Comparison of ENCODE assay signal across 14 mouse cellular contexts in the genomic region with DNA sequence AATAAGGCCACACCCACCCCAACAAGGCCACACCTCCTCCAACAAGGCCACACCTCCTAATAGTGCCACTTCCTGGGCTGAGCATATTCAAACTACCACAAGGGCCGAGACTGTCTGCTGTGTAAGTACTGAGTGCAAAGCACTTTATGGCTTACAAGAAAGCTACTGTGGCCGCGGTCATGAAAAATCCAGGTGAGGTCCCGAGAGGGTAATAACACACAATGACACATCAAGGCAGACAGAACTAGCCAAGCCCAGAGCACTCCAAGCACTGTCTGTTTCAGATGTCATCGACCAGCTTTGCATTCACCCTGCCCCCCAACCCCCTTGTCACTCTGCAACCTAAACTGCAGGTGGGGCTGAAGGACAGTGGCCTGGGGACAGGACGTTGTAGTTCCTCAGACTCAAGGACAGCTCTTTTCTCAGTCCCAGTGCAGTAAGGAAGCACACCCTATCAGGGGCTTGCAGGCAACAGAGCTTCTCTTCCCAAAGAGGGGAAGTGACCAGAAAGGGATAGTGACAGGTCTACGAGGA. TPM values are rescaled to one million over a fixed set of nuclear protein-coding genes. Genes with fewer than 3 reads are reported as not detected.
A peak's percentile ranks its signal among the peaks of the same experiment; 100 is the strongest.
DNase-seq lines count a peak whose midpoint lies in the region; ATAC-seq and TF ChIP-seq lines count a peak whose summit lies in the region.
"Had no signal": no experiment of that assay in that cellular context is flagged by ENCODE, and none has a peak within 500 bp of the region (broad histone marks: within the 10 kb centered on the region; RNA-seq: fewer than 3 reads in every experiment).

No protein-coding gene starts in this region.

- no peak for TF ChIP-seq POLR2A in CH12.LX (IDR thresholded peaks at IDR 0.05; ENCODE audit: low read depth, low read length)

- no peaks in the 10 kb centered on the region for H3K9me3 ChIP-seq in heart, embryonic 11.5 days (replicated peaks; ENCODE audit: control insufficient read depth, low read length)
- H3K9me3 ChIP-seq in CH12.LX (replicated peaks; ENCODE audit: low read length), result no peaks in the 10 kb centered on the region
- no peaks in the 10 kb centered on the region for H3K9me3 ChIP-seq in liver, embryonic 16.5 days (replicated peaks; ENCODE audit: control insufficient read depth, low read length)

- no peak for ATAC-seq in heart, embryonic 11.5 days (replicated peaks; ENCODE audit: insufficient number of reproducible peaks, low FRiP score, low TSS enrichment)
- 0 out of 2 replicates have a peak, but pooled peaks have one; percentile 3 for ATAC-seq in erythroid progenitor cell, adult 5-6 weeks (replicated peaks; ENCODE audit: low FRiP score, poor library complexity, severe bottlenecking)
- no peak for ATAC-seq in liver, embryonic 16.5 days (ENCODE audit: low read depth)

- H3K4me1 ChIP-seq in heart, embryonic 11.5 days (ENCODE audit: control insufficient read depth, insufficient read depth, low read length), result peaks cover 12% of the 10 kb centered on the region; the same call in 1 of the 2 replicates
- peaks cover 10 to 23% of the 10 kb centered on the region in 2 experiments for H3K4me1 ChIP-seq in CH12.LX (ENCODE audit: control insufficient read depth in 1 of 2, insufficient read depth in 2 of 2)
- H3K4me1 ChIP-seq in liver, embryonic 16.5 days (ENCODE audit: control insufficient read depth, low read depth, low read length), result peaks cover 29% of the 10 kb centered on the region

- no peaks in the 10 kb centered on the region for H3K79me2 ChIP-seq in CH12.LX (replicated peaks; ENCODE audit: control insufficient read depth, extremely low read depth, insufficient read depth, poor library complexity, severe bottlenecking)

- dilution Hi-C loops in CH12.LX (cut with MboI; ENCODE audit: extremely low pct_ligation_motif_present, extremely low pct_unique_long_range_greater_than_20kb, low sequenced_read_pairs), result no loop called here

- TF ChIP-seq RAD21 in CH12.LX (IDR thresholded peaks at IDR 0.05; ENCODE audit: low read depth, low read length), result peak; percentile 24

- H3K27ac ChIP-seq in heart, embryonic 11.5 days (ENCODE audit: low read depth, low read length), result no peak overlapping the region
- H3K27ac ChIP-seq in CH12.LX (ENCODE audit: insufficient read depth, low read depth), result no peak overlapping the region
- peak overlapping the region; percentile 95 for H3K27ac ChIP-seq in liver, embryonic 16.5 days (ENCODE audit: low read length)

- TF ChIP-seq EP300 in CH12.LX (IDR thresholded peaks at IDR 0.05; ENCODE audit: low read length), result no peak

- 26% methylated on average over 7 of the region's 7 CpGs for WGBS in heart, embryonic 11.5 days (ENCODE audit: insufficient replicate concordance)
- 26% methylated on average over 7 of the region's 7 CpGs for WGBS in liver, embryonic 16.5 days (ENCODE audit: insufficient replicate concordance)

- peak in 1 of 2 experiments; percentile 52; a peak in 2 of 4 replicates for TF ChIP-seq CTCF in CH12.LX (conservative IDR thresholded peaks at IDR 0.05 in 1 of 2, IDR thresholded peaks at IDR 0.05 in 1 of 2; ENCODE audit: low read depth in 2 of 2, low read length in 2 of 2)

- no peak for DNase-seq in heart, adult 9 months (ENCODE audit: low spot score in 2 of 2)
- DNase-seq in CH12.LX (ENCODE audit: extremely low read depth), result peak; percentile 52
- no peak for DNase-seq in ovary, adult 18-20 months (ENCODE audit: low spot score)
- DNase-seq in urinary bladder, postnatal 10 days (ENCODE audit: low spot score), result no peak
- no peak for DNase-seq in kidney, adult 8-10 months
- DNase-seq: cerebellum, postnatal 25 days; lung, embryonic 14.5 days; spleen, adult 18-20 months had no signal

- in situ Hi-C loops in CH12.LX (cut with MboI; ENCODE audit: low pct_ligation_motif_present, low pct_unique_long_range_greater_than_20kb, low sequenced_read_pairs), result no loop called here

- H3K36me3 ChIP-seq in heart, embryonic 11.5 days (ENCODE audit: control insufficient read depth, insufficient read depth, low read length), result no peaks in the 10 kb centered on the region
- no peaks in the 10 kb centered on the region for H3K36me3 ChIP-seq in CH12.LX (replicated peaks in 1 of 2; ENCODE audit: control insufficient read depth in 1 of 2, insufficient read depth in 1 of 2, low read length in 1 of 2)
- H3K36me3 ChIP-seq in liver, embryonic 16.5 days (ENCODE audit: control insufficient read depth, insufficient read depth), result no peaks in the 10 kb centered on the region

- H3K27me3 ChIP-seq in heart, embryonic 11.5 days (ENCODE audit: control insufficient read depth, insufficient read depth, low read length), result no peaks in the 10 kb centered on the region
- H3K27me3 ChIP-seq in CH12.LX (replicated peaks), result peaks cover 51% of the 10 kb centered on the region
- peaks cover 6% of the 10 kb centered on the region for H3K27me3 ChIP-seq in liver, embryonic 16.5 days (ENCODE audit: control insufficient read depth, insufficient read depth, low read depth, low read length)

- no peak overlapping the region for H3K9ac ChIP-seq in heart, embryonic 11.5 days (ENCODE audit: low read depth, low read length)
- H3K9ac ChIP-seq in CH12.LX (ENCODE audit: insufficient read depth, low read depth), result no peak overlapping the region
- peak overlapping the region; percentile 24 for H3K9ac ChIP-seq in liver, embryonic 16.5 days (ENCODE audit: low read depth, low read length)
- H3K9ac ChIP-seq: lung, embryonic 14.5 days had no signal

- H3K4me3 ChIP-seq in heart, embryonic 11.5 days (ENCODE audit: low read depth, low read length), result peak overlapping the region; percentile 2; the same call in 1 of the 2 replicates
- H3K4me3 ChIP-seq in CH12.LX (replicated peaks in 1 of 3; ENCODE audit: low read depth in 2 of 3, low read length in 2 of 3, poor library complexity in 1 of 3), result peak overlapping the region in 2 of 3 experiments; percentile 19 to 20
- H3K4me3 ChIP-seq in liver, embryonic 16.5 days (ENCODE audit: low read depth, low read length), result peak overlapping the region; percentile 60

- H3K4me2 ChIP-seq in heart, embryonic 11.5 days, result peak overlapping the region; percentile 34
- peak overlapping the region; percentile 7; the same call in 1 of the 2 replicates for H3K4me2 ChIP-seq in CH12.LX (ENCODE audit: insufficient read depth, low read depth, poor library complexity, severe bottlenecking)
- H3K4me2 ChIP-seq in liver, embryonic 16.5 days (ENCODE audit: low read depth, low read length), result peak overlapping the region; percentile 56
- H3K4me2 ChIP-seq: lung, embryonic 14.5 days had no signal

TF ChIP-seq in CH12.LX, 34 proteins besides CTCF, POLR2A, EP300 and RAD21:
- TF ChIP-seq JUND (conservative IDR thresholded peaks at IDR 0.05; ENCODE audit: low read depth, low read length) (no peak), IRF4 (IDR thresholded peaks at IDR 0.05; ENCODE audit: low read depth, low read length) (no peak), POLR2AphosphoS2 (IDR thresholded peaks at IDR 0.05; ENCODE audit: low read depth, low read length) (no peak), ELF1 (IDR thresholded peaks at IDR 0.05; ENCODE audit: low read depth, low read length) (peak; percentile 59; the same call in 1 of the 2 replicates), SMC3 (IDR thresholded peaks at IDR 0.05; ENCODE audit: low read depth, low read length) (0 out of 2 replicates have a peak, but pooled peaks have one; percentile 3), MAFK (IDR thresholded peaks at IDR 0.05; ENCODE audit: insufficient replicate concordance, low read length) (no peak), CHD2 (IDR thresholded peaks at IDR 0.05; ENCODE audit: low read length) (peak; percentile 45; the same call in 1 of the 2 replicates), HCFC1 (IDR thresholded peaks at IDR 0.05; ENCODE audit: low read depth, low read length) (peak; percentile 47), USF2 (conservative IDR thresholded peaks at IDR 0.05; ENCODE audit: low read depth, low read length) (no peak)

RNA-seq across cellular contexts. Expression of a gene that starts 27.8 kb away (rescaled TPM):
- polyA plus RNA-seq in heart, embryonic 11.5 days (2014; fragmentation: Nextera tagmentation; extraction: Ambion mirVana), result 10.8 and 11.6 TPM in 2 replicates
- total RNA-seq in CH12.LX (2012; rRNA removed) (0.08 TPM in 1 of 2 replicates, not detected in the other), CH12.LX (2014; rRNA removed) (not detected in 2 replicates)
- 0.20 TPM in 1 of 2 replicates, not detected in the other for polyA plus RNA-seq in CH12.LX (2012; ENCODE audit: insufficient read length, low read depth)
- total RNA-seq in erythroid progenitor cell, adult 5-6 weeks (2015; ENCODE audit: low replicate concordance), result not detected in 2 replicates
- total RNA-seq in erythroid progenitor cell, adult 5-6 weeks (2017; ENCODE audit: low replicate concordance), result not detected in 2 replicates
- polyA plus RNA-seq in liver, embryonic 16.5 days (2015; fragmentation: Nextera tagmentation; extraction: Ambion mirVana), result 0.76 and 1.3 TPM in 2 replicates
- total RNA-seq: monocyte, adult 5-6 weeks had no signal

RNA-seq across cellular contexts. Expression of a gene that starts 29.0 kb away (rescaled TPM):
- not detected in 2 replicates for polyA plus RNA-seq in heart, embryonic 11.5 days (2014; fragmentation: Nextera tagmentation; extraction: Ambion mirVana)
- total RNA-seq in CH12.LX (2012; rRNA removed) (not detected in 2 replicates), CH12.LX (2014; rRNA removed) (not detected in 2 replicates)
- polyA plus RNA-seq in CH12.LX (2012; ENCODE audit: insufficient read length, low read depth), result not detected in 2 replicates
- not detected in 2 replicates for total RNA-seq in erythroid progenitor cell, adult 5-6 weeks (2015; ENCODE audit: low replicate concordance)
- not detected in 2 replicates for total RNA-seq in erythroid progenitor cell, adult 5-6 weeks (2017; ENCODE audit: low replicate concordance)
- not detected in 2 replicates for polyA plus RNA-seq in liver, embryonic 16.5 days (2015; fragmentation: Nextera tagmentation; extraction: Ambion mirVana)
- total RNA-seq: heart, postnatal 25 days; left cerebral cortex, adult 18-20 months; monocyte, adult 5-6 weeks had no signal
- polyA plus RNA-seq: lung, embryonic 14.5 days had no signal

RNA-seq across cellular contexts. Expression of a gene that starts 57.2 kb away (rescaled TPM):
- 514 and 562 TPM in 2 replicates for polyA plus RNA-seq in heart, embryonic 11.5 days (2014; fragmentation: Nextera tagmentation; extraction: Ambion mirVana)
- total RNA-seq in CH12.LX (2012; rRNA removed) (not detected in 2 replicates), CH12.LX (2014; rRNA removed) (not detected in 2 replicates)
- polyA plus RNA-seq in CH12.LX (2012; ENCODE audit: insufficient read length, low read depth), result 0.38 TPM in 1 of 2 replicates, not detected in the other
- total RNA-seq in erythroid progenitor cell, adult 5-6 weeks (2015; ENCODE audit: low replicate concordance), result not detected in 2 replicates
- not detected in 2 replicates for total RNA-seq in erythroid progenitor cell, adult 5-6 weeks (2017; ENCODE audit: low replicate concordance)
- 3.0 and 5.4 TPM in 2 replicates for polyA plus RNA-seq in liver, embryonic 16.5 days (2015; fragmentation: Nextera tagmentation; extraction: Ambion mirVana)

RNA-seq across cellular contexts. Expression of a gene that starts 57.2 kb away (rescaled TPM):
- polyA plus RNA-seq in heart, embryonic 11.5 days (2014; fragmentation: Nextera tagmentation; extraction: Ambion mirVana), result 0.82 TPM in 1 of 2 replicates, not detected in the other
- total RNA-seq in CH12.LX (2012; rRNA removed), result not detected in 2 replicates
- total RNA-seq in CH12.LX (2014; rRNA removed), result not detected in 2 replicates
- polyA plus RNA-seq in CH12.LX (2012; ENCODE audit: insufficient read length, low read depth), result not detected in 2 replicates
- not detected in 2 replicates for total RNA-seq in erythroid progenitor cell, adult 5-6 weeks (2015; ENCODE audit: low replicate concordance)
- total RNA-seq in erythroid progenitor cell, adult 5-6 weeks (2017; ENCODE audit: low replicate concordance), result not detected in 2 replicates
- polyA plus RNA-seq in liver, embryonic 16.5 days (2015; fragmentation: Nextera tagmentation; extraction: Ambion mirVana), result not detected in 2 replicates
- total RNA-seq: monocyte, adult 5-6 weeks had no signal
- polyA plus RNA-seq: lung, embryonic 14.5 days had no signal

Comparison
In these comparisons a context has a peak if more than half of its experiments do, and no peak if none do; other contexts are left out.
1. H3K4me3 ChIP-seq: peak in every context shown above with its lines; median percentile 60 in liver, embryonic 16.5 days; 20 in CH12.LX; 2 in heart, embryonic 11.5 days.
2. RNA of a gene that starts 57.2 kb away (polyA plus RNA-seq): 514 to 562 TPM in heart, embryonic 11.5 days; 3.0 to 5.4 TPM in liver, embryonic 16.5 days and 0.38 TPM in CH12.LX; every median in the first group is over 10 times any median in the second.
3. Peak in every context shown above with its lines, with median percentiles within 50 percentile points of each other: H3K4me2 ChIP-seq.